Mouse (Mus musculus): ENCODE results near the gene Lancl2. TPM values are rescaled to one million over a fixed set of nuclear protein-coding genes. Genes with fewer than 3 reads are reported as not detected.

Lancl2 gene
- polyA plus RNA-seq (2012; rRNA removed), result 2.3 and 2.8 TPM in 2 replicates

DNA sequence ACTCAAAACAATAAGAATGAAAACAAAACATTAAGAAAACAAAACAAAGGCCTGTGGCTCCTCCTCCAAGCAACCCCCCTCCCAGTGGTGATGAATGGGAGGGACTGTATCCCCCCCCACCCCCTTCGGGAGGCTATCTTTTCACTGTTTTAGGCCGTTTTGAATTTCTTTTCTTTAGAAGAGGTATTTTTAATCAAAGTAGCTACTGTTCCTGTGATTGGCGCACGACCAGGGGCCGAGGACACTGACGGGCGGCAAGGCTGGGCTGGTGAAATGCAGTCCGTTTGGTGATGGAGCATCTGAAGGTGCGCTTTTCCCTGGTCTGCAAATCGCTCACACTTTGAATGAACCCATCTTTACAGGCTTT, at the start of gene Lancl2:
Gene Lancl2 (plus strand): TSS at position 165 of the 367 bp plus-strand sequence.

DNA sequence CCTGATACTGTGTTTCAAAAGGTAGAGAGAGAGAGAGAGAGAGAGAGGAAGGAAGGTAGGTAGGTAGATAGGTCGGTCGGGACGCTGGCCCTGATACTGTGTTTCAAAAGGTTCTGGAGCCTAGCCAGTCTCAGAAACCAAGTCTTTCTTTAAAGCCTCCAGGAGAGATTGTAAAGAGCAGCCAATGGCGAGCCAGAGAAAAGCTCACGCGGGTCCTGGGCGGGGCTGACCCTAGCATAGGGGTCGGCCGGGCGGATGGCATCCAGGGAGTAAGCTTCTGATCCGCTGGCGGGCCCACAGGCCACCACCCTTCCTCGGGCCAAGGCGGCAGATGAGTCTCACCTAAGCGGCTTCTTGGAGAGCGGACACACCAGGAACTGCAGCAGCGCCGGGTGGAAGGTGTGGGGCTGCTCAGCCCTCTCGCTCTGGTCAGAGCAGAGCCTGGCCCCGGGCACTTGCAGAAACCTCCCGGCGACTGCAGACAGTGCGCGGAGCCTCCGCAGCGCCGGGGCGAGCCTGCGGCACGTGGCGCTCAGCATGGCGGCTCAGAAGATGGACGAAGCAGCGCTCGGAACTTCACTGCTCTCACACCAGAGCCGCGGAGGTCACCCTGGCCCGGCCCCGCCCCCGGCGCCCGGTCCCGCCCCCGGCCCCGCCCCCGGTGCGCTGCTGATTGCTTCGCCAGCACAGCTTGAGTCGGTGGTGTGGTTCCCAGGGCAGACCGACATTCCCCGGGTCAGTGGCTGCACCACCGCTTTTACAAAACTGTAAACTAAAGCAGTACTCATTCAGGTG, 10.7 kb upstream of the Lancl2 start, which contains the start of gene Pyurf:
Gene Pyurf (minus strand): TSS at position 612 of the 795 bp plus-strand sequence.

Other genes starting within 250 kb of the Lancl2 start
- gene Ppm1k, start 167.1 kb upstream of the Lancl2 start, polyA plus RNA-seq (2012; rRNA removed), result 0.59 and 0.93 TPM in 2 replicates
- 5.4 and 6.2 TPM in 2 replicates for gene Herc6, start 121.5 kb upstream of the Lancl2 start, polyA plus RNA-seq (2012; rRNA removed)
- gene Pyurf, start 10.5 kb upstream of the Lancl2 start, polyA plus RNA-seq (2012; rRNA removed), result 17.0 and 19.1 TPM in 2 replicates
- 15.0 and 16.1 TPM in 2 replicates for gene Vopp1, start 122.6 kb downstream of the Lancl2 start, polyA plus RNA-seq (2012; rRNA removed)
- gene Vmn1r21, start 147.8 kb downstream of the Lancl2 start, polyA plus RNA-seq (2012; rRNA removed), result not detected in 2 replicates
- not detected in 2 replicates for gene Vmn1r22, start 205.5 kb downstream of the Lancl2 start, polyA plus RNA-seq (2012; rRNA removed)
- gene Vmn1r23, start 224.3 kb downstream of the Lancl2 start, polyA plus RNA-seq (2012; rRNA removed), result not detected in 2 replicates

All from colon, adult 2 months (tissue).